Mouse (Mus musculus): ENCODE measurements around the gene Arpp21. TPM values are rescaled to one million over a fixed set of nuclear protein-coding genes. Genes with fewer than 3 reads are reported as not detected.

Arpp21 gene
- under 1 TPM in 1 of 2 experiments, not detected in 1; 0.36 TPM for polyA plus RNA-seq (2017; shearing (Covaris generic))

DNA sequence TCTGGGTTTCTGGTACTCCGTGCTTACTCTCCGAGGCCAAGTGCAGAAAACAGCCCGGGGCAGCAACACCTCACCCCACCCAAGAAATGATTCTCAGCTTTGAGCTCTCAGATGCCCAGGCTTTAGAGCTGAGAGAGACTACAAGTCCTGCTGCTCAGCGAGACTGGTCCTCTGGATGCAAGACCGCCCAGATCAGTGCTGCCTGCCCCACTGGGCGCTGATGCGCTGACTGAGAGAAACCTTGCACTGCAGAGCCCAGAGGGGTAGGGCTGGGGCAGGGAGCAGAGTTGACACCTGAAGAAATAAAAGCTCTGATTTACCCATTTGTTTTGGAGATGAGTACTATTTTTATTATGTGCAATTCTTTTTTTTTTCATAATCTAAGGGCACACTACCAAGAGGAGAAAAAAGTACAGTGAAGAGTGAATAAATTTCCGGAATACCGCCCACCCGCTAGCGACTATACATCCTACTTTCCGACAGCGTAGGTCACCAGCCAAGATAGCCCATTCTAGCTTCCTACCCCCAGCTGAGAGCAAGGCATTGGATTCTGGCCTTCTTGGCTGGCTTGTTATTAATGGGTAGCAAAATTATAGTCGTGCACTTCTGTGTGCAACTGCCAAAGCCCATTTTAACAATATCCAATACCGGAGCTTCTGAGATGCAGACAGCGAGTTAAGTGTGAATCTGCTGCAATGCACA lies at the start of gene Arpp21:
Gene Arpp21, minus strand, starts transcription at position 243 of the 702 bp plus-strand sequence.
- no peak for ATAC-seq

DNA sequence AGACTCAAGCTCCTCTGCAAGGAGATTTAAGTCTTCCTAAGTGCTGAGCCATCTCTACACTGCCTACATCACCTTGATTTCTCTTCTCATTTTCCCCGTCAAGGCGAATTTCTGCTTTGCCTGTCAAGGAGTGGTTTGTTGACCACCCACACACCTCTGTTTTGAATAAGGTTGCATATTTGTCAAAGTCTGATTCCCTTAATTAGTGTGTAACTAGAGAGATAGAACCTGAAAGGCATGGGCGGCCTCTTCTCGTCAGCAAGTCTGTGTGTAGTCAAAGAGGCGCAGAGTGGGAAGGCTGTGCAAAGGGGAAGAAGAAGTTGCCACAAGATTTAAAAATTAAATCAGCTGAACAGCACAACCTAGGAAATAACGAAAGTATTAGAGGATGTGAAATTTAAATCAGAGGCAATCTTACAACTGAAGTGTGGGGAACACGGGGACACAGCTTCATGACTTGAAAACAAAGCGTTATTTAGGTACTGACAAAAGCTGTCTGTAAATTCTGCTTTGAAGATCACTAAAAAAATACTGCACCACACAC lies 36.8 kb upstream of the Arpp21 start:
- ATAC-seq = no peak

DNA sequence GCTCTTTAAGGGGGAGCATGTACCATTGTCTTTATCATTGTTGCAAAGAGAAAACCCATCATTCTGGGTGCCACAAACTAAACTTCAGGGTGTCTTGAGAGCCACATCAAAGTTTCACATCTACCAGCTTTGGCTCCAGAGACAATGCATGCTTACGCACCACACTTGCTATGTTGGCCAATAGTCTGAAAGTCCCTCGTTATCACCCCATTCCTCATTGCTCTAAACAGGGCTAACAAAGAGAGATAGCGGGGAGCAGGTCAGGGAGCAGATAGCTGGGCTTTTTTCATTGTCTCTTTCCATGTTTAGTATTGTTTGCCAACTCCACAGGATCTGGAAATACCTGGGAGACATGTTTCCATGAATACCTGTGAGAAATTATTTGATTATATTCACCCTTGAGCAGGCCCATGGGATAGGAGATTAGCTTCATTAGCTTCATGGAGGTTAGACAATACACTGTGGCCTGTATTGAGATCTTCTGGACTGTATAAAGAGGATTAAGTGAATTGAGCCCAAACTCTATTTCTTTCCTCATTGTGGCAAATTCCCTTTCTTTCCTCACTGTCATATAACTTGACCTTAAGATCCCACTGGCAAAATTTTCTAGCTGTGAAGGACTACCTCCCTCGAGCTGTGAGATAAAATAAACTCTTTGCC lies 29.4 kb upstream of the Arpp21 start:
- ATAC-seq = no peak

DNA sequence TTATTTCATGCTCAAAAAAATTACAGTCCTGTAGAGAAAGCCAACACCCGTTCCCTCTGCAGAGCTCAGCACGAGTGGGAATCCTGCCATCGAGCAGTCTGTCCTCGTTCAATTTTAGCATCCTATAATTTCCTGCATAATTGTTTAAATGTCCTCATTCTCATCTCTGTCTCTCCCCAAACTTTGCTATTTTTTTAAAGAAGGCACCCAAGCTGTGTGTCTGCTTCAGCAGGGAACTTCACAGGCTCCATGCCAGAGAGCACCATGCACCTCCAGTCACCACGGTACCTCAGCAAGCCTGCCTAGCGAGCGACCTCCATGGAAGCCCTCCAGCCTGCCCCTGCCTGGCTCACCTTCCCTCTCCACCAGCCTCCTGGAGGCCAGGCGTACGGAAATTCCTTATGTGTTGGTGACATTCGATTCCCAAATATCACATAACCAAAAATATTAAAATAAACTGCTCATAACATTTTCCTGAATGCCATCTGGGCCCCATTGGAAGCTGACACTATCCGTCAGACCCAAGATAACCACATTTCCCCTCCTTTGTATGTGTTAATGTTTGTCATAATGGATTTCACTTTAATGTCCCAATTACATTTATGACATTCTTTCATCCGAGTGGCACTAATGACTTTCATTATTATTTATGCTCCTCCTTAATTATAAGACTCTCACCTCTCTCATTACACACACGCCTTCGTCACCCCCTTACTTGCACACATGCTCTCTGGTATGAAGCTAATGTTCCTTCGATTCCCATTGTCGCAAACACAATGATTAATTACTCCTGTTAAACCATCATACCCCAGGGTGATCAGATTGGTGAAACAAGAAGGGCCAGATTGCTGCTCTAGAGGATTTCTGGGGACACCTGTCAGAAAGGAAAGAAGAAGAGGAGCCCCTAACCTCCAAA lies 26.5 kb upstream of the Arpp21 start:
- no peak for ATAC-seq

DNA sequence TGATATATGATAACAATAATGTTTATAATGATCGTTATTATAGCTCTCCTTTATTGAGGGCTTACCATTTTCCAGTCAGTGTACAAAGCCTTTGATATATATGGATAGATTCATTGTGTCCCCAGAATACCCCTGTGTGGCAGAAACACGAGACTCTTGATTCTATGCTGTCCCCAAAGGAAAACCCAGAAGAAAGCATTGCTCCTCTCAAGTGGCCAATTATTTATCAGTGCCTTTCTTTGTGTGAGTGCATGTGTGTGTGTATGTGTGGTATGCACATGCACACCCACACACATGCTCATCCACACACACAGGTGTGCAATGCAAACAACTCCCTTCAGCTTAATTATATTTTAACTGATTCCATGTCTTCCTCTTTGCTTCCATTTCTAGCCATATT lies 25.8 kb upstream of the Arpp21 start:
- no peak for ATAC-seq

DNA sequence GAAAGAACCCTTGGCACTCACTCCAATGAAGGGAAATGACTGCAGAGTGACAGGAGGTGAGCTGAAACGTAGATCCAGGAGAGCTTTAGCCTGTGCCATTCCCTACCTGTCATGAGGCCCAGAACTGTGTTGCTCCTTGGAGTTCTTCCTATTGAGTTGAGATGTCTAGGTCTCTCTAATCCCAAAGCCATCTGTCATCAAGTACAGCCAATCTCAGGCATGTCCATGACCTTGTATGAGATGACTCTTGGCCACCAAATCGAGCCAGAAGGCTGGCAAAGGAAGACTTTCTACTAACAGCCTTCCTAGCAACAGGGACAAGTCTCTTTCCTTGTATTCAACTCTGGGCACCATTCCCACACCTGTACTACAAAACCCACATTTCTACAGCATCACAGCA lies 25.0 kb upstream of the Arpp21 start:
- no peak for ATAC-seq

DNA sequence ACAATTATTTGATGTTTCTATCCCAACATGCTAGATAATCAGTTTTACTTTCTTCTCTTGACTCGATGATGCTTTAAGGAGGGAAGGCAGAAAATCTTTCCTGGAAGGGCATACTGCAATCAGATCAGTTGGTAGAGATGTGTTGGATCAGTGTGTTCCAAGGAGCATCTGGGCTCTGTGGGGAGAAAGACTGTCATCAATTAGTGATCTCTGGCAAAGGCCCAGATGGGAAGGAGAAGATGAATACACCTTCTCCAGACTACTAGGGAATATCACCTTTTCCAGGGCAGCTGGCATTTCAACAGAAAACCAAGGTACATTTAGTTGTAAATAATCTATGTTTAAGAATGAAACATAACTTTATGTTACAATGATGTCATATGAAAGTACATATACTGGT lies 22.8 kb upstream of the Arpp21 start:
- ATAC-seq = no peak

DNA sequence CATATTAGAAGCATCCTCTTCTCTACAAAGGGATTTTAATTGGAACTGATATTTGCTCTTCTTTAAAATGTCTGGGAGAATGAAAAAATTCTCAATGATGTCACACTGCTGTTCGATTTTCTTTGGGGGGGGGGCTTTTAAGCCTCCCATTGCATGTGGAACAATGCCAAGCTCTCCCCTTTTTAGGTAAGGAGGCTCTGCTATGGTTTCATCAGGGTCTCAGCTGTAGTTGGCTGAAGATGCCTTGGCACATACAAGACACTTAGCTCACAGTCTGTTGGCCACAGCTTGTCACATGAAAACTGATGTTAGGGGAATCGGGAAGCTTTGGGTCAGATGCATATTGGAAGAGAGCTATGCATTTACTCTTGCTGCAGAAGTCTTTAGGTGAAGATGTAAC lies 20.2 kb upstream of the Arpp21 start:
- ATAC-seq = no peak

DNA sequence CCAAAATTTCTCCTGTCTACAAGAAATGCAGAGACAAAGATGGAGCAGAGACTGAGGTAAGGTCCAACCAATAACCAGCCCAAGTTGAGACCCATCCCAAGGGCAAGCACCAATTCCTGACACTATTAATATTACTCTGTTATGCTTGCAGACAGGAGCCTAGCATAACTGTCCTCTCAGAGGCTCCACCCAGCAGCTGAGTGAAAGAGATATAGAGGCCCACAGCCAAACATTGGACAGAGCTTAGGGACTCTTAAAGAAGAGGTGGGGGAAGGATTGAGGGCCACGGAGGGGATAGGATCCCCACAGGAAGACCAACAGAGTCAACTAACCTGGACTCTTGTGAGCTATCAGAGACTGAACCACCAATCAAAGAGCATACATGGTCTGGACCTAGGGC lies 18.0 kb upstream of the Arpp21 start:
- ATAC-seq = no peak

DNA sequence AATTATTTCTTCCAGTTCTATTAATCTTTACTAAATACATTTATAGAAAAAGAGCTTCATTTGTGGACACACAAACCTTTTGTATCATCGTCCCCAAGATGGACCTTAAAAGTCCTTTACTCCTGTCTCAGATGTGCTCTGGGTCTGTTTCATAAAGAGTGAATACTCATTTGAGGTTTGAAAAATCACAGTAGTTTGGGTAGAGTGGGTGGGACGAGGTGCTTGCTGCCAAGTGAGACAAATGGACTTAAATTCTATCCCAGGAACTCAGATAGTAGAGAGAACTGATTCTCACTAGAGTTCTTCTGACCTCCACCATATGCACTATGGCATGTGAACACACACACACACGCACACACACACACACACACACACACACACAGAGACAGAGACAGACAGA lies 16.1 kb upstream of the Arpp21 start:
- ATAC-seq = no peak

DNA sequence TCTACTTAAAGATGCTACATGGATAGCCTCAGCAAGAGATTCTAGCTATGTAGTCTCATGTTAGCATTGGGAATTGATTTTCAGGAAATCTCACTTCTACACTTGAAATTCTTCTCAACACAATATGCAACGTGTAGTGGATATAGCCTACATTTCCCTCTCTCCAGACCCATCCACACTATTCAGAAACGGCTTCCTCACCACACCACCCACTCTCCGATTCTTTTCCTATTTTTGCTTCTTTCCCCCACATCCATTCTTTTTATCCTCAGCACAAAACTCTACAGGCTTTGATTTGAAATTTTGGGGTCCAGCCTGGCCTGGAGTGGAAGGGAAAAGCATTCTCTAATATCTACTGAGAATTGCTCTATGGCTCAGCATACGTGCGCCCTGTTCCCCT lies 15.6 kb upstream of the Arpp21 start:
- no peak for ATAC-seq

DNA sequence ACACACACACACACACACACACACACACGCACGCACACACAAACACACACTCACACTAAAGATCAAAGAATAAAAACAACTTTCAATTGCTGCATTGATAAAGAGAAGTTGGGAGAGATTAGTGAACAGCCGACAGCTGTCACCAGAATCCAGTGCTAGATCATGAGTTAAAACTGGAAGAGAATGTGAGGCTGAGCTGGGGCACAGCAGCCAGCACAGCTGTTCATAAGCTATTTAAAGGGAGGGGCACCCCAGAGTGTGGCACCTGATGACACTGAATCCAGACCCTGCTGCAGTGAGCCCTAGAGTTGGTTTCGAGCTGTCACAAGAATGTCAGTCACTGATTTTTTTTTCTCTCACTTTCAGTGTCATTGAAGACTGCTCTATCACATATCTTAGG lies 14.0 kb upstream of the Arpp21 start:
- ATAC-seq = no peak

DNA sequence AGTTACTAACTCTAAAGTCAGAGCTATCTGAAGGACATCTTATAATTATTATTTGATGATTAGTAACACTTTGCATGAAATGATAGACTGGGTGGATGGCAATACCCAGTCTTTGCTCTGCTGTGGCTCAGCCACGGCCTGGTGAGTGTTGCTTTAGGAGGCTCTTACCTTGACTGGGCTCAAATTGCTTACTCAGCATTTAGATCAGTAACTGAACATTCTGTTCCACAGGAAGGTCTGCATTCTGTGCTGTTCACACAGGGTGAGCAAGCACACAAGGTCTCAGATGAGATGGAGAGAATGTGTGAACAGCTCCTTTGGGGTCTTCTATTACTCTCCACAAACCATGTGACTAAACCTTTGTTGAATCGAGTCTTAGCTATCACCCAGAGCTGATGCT lies 11.4 kb upstream of the Arpp21 start:
- no peak for ATAC-seq

DNA sequence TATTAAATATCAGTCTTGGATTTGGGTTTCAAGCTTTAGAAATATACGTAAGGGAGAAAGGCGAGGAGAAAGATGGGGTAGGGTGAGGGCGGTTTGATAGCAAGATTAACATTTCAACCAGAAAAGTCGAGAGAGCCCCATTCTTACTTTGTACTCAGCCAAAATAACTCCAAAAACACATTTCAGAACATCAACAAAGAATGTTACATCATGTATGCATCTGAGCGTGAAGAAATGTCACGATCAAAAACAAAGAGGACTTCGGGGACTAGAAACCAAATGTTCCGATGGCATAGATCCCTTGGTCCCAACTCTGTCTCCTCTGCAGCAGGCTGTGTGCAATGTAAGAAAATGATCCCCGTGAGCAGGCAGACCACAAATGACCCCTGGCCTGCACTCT lies 2.4 kb upstream of the Arpp21 start:
- no peak for ATAC-seq

DNA sequence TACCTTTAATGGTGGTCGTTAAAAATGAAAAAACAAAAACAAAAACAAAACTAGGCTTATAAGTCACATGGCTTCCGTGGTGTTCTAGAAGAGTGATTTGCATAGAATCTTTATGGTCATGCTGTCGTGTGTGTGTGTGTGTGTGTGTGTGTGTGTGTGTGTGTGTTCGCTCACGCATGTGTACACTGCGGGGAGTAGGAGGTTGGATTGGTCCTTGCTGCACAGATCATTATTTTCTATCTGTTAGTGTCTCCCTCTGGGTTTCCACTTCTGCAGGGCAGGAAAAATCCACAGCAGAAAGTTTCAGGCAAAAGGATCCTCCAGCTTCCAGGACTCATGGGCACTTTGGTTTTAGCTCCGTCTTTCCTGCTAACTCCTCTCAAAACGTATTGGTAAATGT lies 813 bp upstream of the Arpp21 start:
- no peak for ATAC-seq

DNA sequence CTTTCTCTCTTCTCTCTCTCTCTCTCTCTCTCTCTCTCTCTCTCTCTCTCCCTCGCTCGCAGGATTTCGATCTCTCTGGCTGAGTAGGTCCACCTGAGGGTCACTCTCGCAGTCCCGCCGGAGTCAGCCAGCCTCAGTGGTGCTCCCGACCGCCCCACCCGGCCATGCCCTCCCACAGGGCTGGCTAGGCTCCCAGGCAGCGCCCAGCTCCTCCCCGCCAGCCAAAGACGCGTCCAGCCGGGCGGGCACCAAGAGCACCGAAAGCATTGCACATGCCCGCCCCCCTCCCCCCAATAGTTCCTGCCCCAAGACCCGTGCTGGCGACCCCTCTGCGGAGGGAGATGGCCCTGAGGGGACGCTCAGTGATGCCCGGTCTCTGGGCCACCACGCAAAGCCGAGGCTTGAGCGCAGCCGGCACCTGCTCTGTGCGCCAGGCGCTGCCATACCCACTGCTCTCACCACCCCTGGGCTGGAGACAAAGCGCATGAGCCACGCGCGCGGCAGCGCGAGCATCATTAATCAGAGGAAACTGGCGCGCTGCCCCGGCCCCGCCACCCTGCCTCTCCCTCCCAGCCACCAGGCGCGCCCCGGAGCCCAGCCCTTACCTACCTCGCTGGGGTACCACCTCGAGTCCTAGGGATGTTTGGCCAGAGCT lies 570 bp downstream of the Arpp21 start:
- ATAC-seq = peak; percentile 23

DNA sequence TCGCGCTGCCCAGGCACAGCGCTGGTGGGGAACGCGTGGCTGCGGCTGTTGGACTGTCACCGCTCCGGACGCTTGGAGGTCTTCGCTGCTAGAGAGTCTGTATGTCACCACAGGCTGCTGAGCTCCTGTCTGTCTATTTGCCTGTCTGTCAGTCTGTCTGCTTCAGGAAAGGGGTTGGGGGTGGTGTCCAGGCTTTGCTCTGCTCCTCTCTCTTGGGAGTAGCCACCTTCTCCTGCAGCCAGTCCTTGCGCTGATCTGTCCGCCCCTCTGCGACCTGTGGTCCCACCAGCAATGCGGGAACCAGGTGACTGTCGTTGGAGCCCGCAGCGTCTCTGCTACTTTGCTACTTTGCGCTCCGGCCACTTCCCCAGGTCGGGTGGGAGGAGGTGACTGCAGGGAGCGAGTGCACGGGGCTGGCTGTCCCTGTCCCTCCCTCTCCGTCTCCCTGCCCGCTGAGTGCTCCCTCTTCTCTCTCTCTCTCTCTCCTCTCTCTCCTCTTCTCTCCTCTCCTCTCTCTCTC lies 1.2 kb downstream of the Arpp21 start:
- no peak for ATAC-seq

DNA sequence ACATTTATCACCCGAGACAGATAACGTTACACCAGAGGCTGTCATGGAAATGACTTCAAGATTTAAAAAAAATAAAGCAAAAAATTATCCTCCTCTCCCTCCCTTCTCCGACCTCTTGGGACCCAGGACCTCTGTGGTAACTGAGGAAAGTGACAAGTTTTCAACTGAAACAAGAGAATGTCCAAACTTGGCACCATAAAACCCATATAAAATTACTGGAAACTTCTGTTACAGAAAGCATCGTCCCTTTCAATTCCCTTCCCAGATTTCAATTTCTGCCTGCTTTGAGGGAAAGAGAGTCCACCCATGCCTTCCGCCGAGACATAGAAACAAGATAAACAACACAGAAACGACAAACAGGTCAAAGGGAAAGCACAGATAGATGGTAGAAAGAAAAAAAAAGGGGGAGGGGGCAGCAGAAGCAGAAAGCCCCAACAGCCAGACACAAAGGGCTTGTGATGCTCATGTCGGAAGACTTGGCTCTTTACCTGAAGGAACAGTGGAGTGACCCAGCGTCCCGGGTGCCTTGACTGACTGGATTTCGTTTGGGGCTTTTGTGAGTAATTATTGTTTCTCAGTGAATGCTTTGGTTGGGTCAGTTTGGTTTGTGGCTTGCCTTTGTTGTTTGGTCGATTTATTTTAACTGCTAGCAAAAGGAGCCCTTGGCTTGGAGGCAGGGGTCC lies 1.8 kb downstream of the Arpp21 start:
- ATAC-seq = no peak

DNA sequence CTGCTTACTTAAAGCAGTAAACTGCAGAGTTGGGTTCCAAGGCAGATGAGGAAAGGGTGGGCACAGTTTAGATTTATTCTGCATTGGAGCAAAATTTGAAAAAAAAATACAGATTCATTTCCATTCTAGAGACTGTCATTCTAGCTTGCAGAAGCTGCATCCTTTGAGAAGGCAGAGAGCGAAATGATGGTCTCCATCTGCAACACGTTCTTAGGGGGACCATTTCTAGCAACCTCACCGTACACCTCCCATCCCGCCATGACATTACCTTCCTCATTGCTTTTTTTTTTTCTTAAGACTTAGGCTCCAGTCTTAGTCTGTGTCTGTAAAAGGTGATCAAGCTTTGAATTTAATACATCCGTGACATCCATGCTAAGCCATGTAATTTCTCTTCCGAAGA lies 2.4 kb downstream of the Arpp21 start:
- no peak for ATAC-seq

DNA sequence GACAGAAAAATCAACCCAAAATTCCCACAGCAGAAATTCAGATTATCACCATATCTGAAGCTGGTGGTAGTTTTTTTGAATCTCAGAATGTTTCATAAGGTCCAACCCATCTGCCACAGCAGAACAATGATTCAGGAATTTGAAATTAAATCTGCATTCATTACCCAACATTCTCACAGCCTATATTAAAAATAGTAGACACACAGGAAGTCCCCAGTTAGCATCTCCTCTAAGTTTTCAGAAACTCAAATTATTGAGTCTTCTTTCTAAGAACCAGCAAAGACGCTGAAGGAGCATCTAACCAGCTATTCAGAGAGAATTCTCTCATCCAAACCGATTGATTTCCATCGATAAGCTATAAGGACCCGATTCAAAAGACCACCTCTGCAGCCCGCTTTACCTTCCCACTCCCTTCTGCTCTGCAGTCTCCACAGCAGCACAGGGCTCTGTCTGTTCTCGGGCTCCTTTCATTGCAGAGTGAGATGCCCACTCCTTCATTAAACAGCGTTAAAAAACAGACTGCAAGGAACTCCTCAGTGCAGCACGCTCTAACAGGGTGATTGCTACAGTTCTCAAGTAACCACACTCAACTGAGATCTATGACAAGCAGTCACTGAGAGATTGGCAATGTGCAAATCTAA lies 3.7 kb downstream of the Arpp21 start:
- ATAC-seq = no peak

DNA sequence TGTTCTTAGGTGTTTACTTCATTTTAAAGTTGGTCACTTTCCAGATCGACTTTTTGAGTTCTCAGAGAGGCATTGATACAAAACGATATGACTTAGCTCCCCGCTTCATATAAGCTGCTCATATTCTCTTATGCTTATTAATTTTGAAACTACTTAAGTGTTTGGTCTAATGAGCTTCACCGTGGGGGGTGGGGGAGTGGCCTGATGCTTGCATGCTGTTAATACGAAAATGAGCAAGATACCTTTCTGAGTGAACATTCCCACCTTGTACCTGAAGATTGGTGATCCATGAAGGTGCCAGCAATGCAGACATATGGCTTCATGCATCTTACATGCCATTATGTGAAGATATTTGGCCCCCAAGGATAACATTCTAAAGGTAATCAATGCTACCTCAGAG lies 4.4 kb downstream of the Arpp21 start:
- no peak for ATAC-seq
